Mouse (Mus musculus): ENCODE results near the gene Plekha6.

DNA sequence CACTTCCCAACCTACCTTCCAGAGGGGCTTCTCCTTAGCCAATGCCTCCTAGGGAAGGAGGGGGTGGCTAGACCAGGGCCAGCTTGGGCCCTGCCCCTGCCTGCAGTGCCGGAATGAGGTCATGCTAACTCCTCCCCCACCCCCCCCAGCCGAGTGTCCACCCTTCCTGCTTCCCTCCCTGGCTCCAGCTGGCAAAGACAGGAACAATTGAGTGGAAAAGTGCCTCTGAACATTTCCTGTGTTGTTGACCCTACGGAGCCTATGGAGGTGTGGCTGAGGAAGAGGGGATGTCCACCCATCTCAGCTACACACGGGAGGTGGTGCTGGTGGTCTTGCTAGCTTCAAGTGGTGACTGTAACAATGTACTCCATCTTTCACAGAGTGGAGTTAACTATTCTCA is 37.5 kb downstream of the Plekha6 start:
- TF ChIP-seq CTCF (conservative IDR thresholded peaks at IDR 0.05; ENCODE audit: low read length) (no peak), POU5F1 (IDR thresholded peaks at IDR 0.05; ENCODE audit: borderline replicate concordance, low read length) (no peak), NANOG (IDR thresholded peaks at IDR 0.05; ENCODE audit: borderline replicate concordance, low read length) (no peak)

Data from E14TG2a.4 (cell line).